Mouse (Mus musculus) myocyte (in vitro differentiated cells): Measurements from ENCODE around the gene Kpna3.

Experiments used
- CEBPB ChIP-seq: IDR thresholded peaks from 2 replicates; pipeline ENCODE4 v1.6.1; 2011; ENCODE audit warnings: mild to moderate bottlenecking, moderate library complexity; ENCODE audit not compliant: poor library complexity, insufficient read depth, severe bottlenecking
- E2F4 ChIP-seq: IDR thresholded peaks from one replicate; pipeline ENCODE4 v1.6.1; 2011; ENCODE audit warnings: mild to moderate bottlenecking, control low read depth, moderate library complexity; ENCODE audit not compliant: insufficient read depth
- MAX ChIP-seq: IDR thresholded peaks from one replicate; pipeline ENCODE4 v1.6.1; 2011; ENCODE audit warnings: low read depth, mild to moderate bottlenecking, control low read depth
- MYOD1 ChIP-seq, 3 experiments: IDR thresholded peaks; one replicate each; pipeline ENCODE4 v1.6.1; 2011; ENCODE audit warnings: control low read depth in 2 of 3, low read depth in 2 of 3, mild to moderate bottlenecking in 2 of 3, moderate library complexity in 1 of 3; ENCODE audit not compliant: insufficient read length in 2 of 3, control insufficient read depth in 1 of 3
- MYOG ChIP-seq, 3 experiments: IDR thresholded peaks; one replicate each; pipeline ENCODE4 v1.6.1; 2011; ENCODE audit warnings: control low read depth in 2 of 3, low read depth in 2 of 3, mild to moderate bottlenecking in 2 of 3; ENCODE audit not compliant: insufficient read length in 2 of 3, control insufficient read depth in 1 of 3, insufficient read depth in 1 of 3
- POLR2A ChIP-seq: IDR thresholded peaks from one replicate; pipeline ENCODE4 v1.6.1; 2011; ENCODE audit warnings: low read depth, mild to moderate bottlenecking, control low read depth, moderate library complexity; ENCODE audit not compliant: insufficient read length
- POLR2AphosphoS2 ChIP-seq: IDR thresholded peaks from one replicate; pipeline ENCODE4 v1.6.1; 2011; ENCODE audit warnings: low read depth, control low read depth; ENCODE audit not compliant: insufficient read length
- REST ChIP-seq: IDR thresholded peaks from one replicate; pipeline ENCODE4 v1.6.1; 2011; ENCODE audit warnings: mild to moderate bottlenecking, control low read depth, moderate library complexity; ENCODE audit not compliant: insufficient read depth, insufficient read length
- TCF12 ChIP-seq: IDR thresholded peaks from one replicate; pipeline ENCODE4 v1.6.1; 2011; ENCODE audit warnings: mild to moderate bottlenecking, control low read depth; ENCODE audit not compliant: poor library complexity, insufficient read depth, severe bottlenecking
- USF1 ChIP-seq: IDR thresholded peaks from one replicate; pipeline ENCODE4 v1.6.1; 2011; ENCODE audit warnings: low read depth, mild to moderate bottlenecking, control low read depth, moderate library complexity

DNA sequence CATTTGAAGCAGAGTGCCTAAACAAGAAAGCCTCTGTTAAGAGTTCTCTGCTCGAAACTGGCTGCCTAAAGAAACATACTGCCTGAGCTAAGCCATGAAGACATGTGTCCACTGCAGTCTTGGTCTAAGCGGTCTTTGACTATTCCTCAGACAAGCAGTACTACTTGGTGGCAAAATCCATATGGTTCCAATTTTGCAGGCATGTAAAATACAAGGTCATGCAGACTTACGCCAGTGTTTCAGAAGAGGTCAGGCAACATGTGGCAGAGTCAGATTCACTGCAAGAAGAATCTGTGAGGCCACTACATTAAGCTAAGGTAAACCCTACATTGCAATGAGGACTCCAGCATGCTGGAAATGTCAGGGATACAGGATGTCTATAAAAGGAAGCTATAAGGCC lies 34.7 kb downstream of the Kpna3 start:
- TF ChIP-seq POLR2A = no peak
- TF ChIP-seq MYOD1 (IDR thresholded peaks at IDR 0.05; ENCODE audit: control insufficient read depth in 1 of 3, insufficient read length in 2 of 3, low read depth in 2 of 3) = no peak
- TF ChIP-seq USF1 = no peak
- no peak for TF ChIP-seq MAX
- TF ChIP-seq MYOG (IDR thresholded peaks at IDR 0.05; ENCODE audit: control insufficient read depth in 1 of 3, insufficient read depth in 1 of 3, insufficient read length in 2 of 3, low read depth in 2 of 3) = no peak
- TF ChIP-seq REST = no peak
- no peak for TF ChIP-seq POLR2AphosphoS2
- TF ChIP-seq TCF12 = no peak
- no peak for TF ChIP-seq E2F4
- no peak for TF ChIP-seq CEBPB
